Mouse (Mus musculus): ENCODE data around the gene Gm20696. TPM values are rescaled to one million over a fixed set of nuclear protein-coding genes. Genes with fewer than 3 reads are reported as not detected.

Gm20696 gene
- total RNA-seq, 2 experiments from 2014 or later = 6.3 to 11.9 TPM

DNA sequence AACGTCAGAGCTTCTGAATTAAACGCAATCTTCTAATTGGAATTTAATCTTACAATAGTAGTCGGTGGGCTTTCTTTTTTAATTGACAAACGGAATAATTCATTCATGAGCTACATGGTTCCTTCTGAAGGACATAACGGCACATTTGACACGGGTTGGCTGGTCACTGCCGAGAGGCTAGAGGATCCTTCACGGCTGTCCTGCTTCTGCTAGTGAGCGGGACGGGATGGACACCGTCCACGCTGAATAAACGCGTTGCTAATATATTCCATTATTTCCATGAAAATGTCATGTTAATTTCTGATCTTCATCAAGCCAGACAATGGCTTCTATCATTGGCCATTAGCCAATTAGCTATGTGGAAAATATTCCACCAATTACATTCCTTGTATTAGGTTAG, 236.0 kb downstream of the Gm20696 start:
- no peak for DNase-seq (ENCODE audit: low spot score in 2 of 2)
- intact Hi-C loops (cut with DNase I) = no loop called here

DNA sequence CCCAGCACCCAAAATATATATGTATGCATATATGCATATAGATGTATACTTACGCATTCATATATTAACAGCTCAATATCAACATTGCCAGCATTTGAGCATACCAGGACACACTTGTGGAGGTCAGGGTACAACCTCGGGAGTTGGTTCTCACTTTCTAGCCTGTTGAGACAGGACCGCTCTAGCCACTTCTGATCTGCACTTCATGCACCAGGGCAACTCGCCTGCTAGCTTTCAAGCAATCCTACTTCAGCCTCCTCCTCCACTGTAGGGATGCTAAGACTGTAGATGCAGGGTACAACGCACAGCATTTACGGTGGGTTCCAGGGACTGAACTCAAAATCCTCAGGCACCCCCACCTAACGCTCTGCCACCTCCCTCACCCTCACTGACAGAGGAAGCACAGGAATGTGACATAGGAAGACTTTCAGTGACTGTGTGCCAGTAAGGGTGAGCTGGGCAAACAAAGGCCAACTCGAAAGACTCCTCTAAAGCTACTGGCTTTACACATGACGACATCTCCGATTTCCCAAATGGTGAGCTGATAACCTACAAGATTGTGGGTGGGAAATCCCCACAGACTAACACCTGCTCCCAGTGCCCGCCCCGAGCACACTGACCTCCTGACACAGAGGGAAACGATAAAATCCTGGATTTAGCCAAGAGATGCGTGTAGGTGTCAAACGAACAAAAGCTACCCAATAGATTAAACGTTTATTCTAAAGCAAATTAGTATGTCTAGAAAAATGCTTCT, 237.0 kb downstream of the Gm20696 start:
- no peak for DNase-seq (ENCODE audit: low spot score in 2 of 2)
- intact Hi-C loops (cut with DNase I) = no loop called here

DNA sequence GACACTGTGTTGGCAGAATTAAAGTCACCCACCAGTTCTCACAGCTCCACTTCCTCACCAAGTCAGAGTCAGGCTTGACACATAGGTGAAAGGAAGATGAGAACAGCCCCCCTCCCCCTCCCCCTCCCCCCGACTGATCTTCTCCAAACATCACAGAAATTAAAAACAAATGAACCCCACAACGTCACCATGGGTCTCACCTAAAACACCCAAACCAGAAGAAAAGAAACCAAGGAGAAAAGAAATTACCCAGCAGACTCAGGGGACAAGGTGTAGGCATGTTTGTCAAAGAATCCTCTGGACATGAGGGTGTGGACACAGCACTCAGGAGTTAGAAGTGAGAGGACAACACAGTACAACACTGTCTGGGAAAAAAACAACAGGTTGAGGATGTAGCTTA, 237.6 kb downstream of the Gm20696 start:
- DNase-seq (ENCODE audit: low spot score in 2 of 2) = no peak
- intact Hi-C loops (cut with DNase I) = no loop called here

DNA sequence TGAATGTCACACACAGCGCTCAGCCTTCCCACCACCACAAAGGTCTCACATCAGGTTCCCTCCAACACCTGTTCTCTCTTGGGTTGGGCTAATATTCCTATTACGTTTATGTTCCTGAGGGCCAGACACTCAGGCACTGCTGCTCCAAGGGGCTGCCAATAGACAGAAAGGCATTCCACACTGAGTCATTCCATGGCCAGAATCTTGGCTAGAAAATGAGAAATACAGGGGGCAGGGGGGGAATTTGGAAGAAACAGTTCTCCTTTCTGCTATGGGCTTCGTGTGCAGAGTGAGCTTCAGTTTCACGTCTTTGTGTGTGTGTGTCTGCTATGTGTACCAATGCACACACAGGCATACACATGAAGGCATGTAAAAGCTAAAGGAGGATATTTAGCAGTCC, 239.3 kb downstream of the Gm20696 start:
- DNase-seq (ENCODE audit: low spot score in 2 of 2) = no peak
- intact Hi-C loops (cut with DNase I) = no loop called here

DNA sequence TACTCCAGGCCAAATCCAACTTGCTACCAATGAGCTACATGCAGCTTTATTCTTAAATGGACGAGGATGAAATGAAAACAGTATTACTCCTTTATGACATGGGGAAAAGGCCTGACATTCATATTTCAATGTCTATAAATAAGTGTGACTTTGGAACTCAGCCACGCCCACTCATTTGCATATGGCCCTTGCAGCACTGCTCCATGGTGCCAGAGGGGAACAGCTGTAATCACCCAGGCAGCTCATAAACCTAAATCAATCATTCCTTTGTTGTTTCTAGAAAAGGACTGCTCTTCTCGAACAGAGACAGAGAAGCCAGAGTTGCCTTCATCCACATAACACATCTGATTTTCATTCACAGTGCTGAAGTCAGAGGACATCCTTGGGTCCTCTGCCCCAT, 241.6 kb downstream of the Gm20696 start:
- no peak for DNase-seq (ENCODE audit: low spot score in 2 of 2)
- intact Hi-C loops (cut with DNase I) = no loop called here

DNA sequence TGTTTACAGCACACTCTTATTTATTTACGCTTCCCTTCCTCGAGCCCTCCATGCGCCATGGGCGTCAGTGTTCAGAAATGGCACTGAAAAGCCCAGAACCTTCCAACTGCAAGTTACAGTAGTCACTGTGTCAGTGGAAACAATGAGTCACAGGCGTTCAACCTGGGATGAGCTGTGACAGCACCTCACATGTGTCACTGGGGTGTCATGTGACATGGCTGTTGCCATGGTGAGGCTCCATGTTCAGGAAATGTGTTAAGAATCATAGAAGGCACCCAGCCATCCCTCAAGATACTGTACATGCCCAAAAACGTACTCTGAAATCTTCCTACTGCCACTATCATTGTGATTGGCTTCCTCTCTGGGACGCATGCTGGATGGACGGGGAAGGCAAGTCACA, 245.9 kb downstream of the Gm20696 start:
- intact Hi-C loops (cut with DNase I) = no loop called here
- DNase-seq (ENCODE audit: low spot score in 2 of 2) = no peak

DNA sequence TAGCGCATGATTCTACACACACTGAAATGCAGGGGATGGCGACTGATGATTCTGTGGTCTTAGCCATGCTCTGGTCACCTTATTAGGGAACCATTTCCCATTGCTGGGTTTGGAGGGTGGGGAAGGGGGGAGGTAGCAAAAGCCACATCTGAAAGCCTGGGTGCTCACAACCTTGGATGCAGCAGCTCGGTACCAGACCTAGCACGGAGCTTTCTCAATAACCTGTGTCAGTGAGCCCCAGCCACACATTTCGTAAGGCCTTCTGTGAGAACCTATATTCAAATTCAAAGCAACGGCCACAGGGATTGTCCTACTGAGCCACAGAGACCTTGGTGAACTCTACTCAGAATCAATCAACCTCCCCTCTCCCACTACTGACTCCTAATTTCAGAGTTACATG, 254.0 kb downstream of the Gm20696 start:
- intact Hi-C loops (cut with DNase I) = no loop called here

DNA sequence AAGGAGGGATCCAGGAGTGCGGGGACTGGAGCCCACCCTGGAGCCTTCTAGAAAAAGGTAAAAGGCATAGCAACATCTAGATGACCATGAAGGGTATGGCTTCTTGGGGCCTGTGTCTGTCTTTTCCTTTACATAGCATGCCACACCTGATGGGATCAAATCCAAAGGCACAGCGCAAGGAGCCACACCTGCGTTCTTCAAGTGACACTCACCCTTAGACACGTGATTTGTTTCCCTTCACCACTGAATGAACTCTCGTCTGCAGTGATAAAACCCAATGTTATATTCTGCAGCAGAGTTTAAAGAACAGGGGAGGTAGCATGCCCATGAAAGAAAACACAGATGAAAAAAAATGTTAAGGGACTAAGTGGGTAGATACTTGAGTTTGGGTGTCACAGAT, 257.0 kb downstream of the Gm20696 start:
- intact Hi-C loops (cut with DNase I) = no loop called here
- DNase-seq (ENCODE audit: low spot score in 2 of 2) = no peak

More for the DNA sequence above, 254.0 kb downstream of the Gm20696 start:
- DNase-seq (ENCODE audit: low spot score in 2 of 2) = no peak

DNA sequence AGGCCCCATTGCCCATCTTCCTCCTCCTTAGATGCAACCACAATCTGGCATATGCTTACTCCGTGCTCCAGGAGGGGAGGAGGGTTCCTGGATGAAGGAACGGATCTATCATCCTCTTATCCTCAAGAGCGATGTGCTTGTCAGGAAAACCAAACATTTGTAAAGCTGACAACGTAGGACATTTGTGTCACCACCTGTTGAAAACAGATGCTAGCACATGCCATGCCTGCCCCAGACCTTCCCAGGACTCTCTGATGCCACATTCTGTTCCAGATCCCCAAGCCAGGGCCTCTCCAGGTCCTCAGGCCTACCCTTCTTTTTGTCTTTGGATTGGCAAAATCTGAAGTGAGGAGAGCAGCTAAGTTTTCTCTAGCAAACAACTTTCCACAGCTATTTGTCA, 257.7 kb downstream of the Gm20696 start:
- intact Hi-C loops (cut with DNase I) = no loop called here
- no peak for DNase-seq (ENCODE audit: low spot score in 2 of 2)

DNA sequence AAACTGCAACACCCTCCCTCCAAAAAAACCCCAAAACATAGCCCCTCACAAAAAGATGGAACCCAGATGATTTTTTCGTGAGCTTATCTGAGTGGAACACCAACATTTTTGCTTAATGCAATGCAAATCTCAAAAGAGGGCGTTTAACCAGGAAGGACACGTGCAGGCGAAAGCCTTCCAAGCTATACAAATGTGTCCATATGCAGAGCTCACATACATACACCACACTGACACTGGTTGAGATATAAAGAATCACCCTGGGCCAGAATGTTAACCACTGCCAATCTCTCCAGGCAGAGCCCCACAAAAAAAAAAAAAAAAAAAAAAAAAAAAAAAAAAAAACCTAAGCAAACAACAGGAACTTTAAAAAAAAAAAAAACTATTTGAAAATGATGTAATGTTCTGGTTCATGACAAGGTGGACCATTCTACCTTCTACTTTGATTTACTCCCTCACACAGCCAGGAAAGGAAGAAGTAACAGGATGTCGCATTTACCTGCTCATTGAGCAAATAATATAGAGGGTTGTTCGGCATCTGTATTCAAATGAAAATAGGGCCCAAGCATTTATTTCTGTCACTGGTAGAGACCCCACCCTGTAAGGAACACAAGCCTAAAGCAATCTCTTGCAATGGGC, 262.7 kb downstream of the Gm20696 start:
- no peak for DNase-seq (ENCODE audit: low spot score in 2 of 2)
- intact Hi-C loops (cut with DNase I) = no loop called here

DNA sequence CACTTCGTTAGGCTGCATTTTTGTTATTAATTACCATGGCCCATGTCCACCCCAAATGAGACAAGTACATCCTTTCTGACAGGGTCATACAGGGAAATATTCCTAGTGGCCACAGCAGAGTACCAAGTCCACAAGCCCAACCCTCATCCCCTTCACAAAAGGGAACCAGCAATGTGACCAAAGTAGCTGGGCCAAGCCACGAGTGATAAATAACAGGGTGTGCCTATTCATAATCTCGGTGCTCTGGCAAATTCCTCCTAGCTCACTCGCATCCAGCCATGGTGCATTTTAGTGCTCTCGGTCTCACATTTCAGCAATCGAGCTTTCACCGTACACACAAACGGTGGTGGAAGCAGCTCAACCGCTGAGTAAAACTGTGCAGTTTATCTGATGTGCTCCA, 263.7 kb downstream of the Gm20696 start:
- intact Hi-C loops (cut with DNase I) = no loop called here
- no peak for DNase-seq (ENCODE audit: low spot score in 2 of 2)

DNA sequence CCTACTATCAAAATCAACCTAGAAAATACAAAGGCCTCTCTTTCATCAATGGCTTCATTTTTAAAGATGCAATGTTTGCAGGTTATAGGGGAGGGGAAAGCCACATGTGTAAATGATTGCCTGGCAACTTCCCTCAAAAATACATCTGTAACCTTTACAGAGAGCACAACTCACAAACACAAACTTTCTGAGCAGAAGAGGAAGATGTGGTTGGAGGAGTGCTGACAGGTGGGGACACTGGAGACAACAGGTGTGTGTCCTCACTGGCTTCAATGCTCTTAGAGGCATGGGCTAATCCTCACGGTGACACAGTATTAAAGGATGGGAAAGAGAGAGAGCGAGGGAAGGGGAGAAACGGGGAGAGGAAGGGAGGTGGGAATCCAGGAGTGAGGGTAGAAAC, 264.2 kb downstream of the Gm20696 start:
- DNase-seq (ENCODE audit: low spot score in 2 of 2) = no peak
- intact Hi-C loops (cut with DNase I) = no loop called here

DNA sequence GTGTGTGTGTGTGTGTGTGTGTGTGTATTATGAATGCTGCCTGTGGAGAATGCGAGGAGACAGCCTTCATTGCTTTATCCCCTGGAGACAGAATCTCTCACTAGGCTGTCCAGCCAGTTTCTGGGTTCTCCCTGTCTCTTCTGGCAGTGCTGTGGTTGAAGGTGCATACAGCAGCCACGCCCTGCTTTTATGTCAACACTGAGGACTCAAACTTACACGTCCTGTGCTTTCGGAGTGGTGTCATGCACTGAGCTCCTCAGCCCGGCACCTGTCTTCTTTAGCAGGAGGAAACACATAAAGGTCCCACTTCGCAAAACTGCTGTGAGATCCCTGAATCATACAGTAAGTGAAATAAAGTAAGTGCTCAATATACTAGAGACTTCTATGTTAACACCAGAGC, 264.8 kb downstream of the Gm20696 start:
- DNase-seq (ENCODE audit: low spot score in 2 of 2) = no peak
- intact Hi-C loops (cut with DNase I) = no loop called here

DNA sequence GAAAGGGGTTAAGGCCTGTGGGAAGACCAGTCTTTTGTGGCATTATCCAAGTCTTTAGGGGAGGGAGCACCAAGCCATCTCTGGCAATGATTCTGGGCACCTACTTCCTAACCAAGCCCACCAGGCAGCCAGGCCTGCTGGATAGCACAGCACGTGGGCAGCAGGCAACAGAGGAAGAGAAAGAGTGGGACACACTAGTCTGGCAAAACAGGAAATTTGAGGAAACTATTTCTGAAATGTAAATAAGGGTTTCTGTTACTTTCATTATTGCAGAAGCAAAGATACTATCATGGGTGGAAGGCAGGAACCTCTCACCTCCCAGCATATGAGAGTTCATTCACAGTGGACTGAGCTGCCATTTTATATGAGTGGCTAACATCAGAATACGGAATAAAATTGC, 265.4 kb downstream of the Gm20696 start:
- no peak for DNase-seq (ENCODE audit: low spot score in 2 of 2)
- intact Hi-C loops (cut with DNase I) = no loop called here

DNA sequence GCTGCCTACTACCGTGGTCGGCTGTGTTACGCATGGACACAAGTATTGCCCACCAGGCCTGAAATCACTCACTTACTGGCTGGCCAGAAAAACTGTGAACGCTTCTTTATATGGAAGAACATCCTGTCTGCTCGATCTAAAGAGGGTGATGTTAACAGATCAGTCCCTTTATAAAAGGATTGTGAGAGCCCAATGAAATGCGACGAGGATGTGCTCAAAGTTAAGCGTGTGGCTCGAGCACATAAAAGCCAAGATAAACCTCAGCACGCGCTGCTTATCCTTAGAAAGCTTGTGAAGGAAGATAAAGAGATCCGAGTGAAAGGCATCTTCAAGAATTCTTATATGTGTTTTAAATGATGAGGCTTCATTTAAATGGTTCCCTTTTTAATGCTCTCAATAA, 270.9 kb downstream of the Gm20696 start:
- no peak for DNase-seq (ENCODE audit: low spot score in 2 of 2)
- intact Hi-C loops (cut with DNase I) = no loop called here

DNA sequence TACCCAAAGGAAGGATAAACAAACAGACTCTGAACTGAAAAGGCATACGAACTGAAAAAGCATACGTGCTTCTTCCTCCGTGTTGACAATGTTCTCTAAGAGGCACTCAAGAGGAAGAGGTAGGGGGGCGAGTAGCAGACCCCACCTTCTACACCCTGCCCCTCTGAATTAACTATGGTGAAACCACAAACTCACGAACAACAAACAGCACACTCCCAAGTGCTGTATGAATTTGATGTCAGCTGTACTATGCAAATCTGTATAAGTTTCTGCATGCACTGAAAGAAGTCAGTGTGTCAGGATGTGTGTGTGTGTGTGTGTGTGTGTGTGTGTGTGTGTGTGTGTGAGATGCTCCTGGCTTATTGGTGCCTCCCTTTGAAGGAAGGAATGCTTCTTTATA, 271.8 kb downstream of the Gm20696 start:
- DNase-seq (ENCODE audit: low spot score in 2 of 2) = no peak
- intact Hi-C loops (cut with DNase I) = no loop called here

DNA sequence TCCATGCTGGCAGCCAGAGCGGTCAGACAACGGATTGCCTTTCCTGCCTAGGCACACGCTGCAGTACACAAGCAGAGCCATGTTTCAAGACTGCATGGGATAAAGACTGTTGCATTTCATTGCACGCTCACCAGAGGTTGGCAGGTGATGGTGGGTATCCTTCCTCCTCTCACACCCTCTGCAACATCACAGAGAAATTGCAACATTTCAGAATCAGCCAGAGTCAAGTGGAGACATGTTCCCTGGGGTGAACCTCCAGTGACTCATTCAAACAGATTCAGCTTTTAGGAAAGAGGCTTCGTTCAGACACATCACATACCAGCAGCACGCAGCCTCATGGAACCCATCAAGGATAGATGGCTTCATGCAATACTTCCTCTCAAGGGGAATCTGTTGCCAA, 274.1 kb downstream of the Gm20696 start:
- intact Hi-C loops (cut with DNase I) = no loop called here
- no peak for DNase-seq (ENCODE audit: low spot score in 2 of 2)

DNA sequence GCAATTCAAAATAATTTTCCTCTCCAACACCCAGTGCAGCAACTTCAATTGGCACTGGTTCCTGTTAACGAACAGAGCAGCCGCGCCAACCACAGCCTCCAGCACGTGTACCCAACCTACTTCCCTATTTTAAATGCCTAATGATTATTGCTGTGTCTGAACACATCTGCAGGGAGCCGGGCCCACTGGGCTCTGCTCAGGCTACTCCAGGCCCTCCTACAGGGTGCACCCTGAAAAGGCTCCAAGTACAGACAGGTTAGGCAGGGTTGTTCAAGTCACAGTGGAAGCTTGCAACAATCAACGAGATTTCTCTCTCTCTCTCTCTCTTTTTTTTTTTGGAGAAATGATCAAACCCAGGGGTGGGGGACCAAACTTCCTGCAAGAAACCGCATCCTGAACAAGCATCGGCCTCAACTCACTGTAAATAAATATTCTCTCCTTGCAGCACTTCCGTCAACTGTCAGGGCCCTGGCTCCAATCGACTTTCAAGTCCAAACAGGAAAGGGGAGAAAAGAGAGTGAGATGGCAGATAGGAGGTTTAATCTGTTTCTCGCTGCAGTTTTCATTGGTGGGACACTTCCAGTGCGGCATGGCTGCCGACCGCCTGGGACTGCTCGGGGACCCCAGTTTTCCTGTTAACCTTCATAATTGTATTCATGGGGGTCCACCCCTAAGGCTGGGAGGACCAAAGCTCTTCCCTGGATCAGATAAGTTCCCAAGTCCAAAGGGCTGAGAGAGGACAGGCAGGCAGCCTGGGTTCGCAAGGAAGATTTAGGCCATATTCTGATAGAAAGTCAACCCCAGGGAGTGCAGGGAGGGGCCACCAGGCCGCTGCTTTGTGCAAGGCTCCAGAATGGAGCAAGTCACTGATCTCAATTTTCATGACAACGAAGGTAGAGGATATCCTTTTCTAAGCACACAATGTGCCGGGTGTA, 277.6 kb downstream of the Gm20696 start:
- intact Hi-C loops (cut with DNase I) = no loop called here
- no peak for DNase-seq (ENCODE audit: low spot score in 2 of 2)

DNA sequence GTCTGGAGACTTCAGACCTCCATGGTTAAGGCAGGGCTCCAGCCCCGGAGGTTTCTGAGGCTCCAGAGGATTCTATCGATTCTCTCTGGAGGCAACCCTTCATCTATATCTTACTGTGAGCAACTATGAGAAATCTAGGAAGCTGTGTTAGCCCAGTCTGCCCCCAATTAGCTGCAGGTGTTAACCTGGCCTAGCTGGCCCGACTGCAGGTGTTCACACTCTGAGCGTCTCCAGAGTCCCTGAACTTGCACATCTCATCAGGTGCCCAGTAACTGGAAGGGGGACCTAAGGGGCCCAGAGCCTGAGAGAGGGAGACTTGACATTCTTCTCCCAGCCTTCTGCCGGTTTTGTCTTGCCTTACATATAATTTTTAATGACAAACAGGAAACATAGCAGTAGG, 278.6 kb downstream of the Gm20696 start:
- no peak for DNase-seq (ENCODE audit: low spot score in 2 of 2)
- intact Hi-C loops (cut with DNase I) = no loop called here

DNA sequence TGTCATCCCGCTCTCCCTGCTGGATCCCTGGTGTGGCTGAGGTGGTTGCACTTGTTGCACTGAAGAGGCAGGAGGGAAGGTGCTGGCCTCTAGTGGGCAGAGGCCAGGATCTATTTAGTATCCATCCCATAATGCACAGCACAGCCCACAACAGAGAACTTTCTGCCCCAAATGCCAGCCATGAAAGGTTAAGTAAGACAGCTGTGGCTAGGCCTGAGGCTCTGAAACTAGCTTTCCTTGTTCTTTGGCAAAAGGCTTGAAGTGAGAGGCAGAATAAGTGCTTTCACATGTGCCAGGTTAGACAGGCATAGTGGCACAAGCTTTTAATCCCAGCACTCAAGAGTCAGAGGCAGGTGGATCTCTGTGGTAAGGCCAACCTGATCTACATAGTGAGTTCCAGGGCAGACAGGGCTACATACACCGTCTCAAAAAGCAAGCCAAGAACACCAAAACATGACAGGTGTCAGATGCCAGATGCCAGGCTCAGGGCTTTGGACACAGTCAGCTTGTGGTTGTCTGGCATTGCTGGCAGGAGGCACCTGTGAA, 281.5 kb downstream of the Gm20696 start:
- intact Hi-C loops (cut with DNase I) = no loop called here
- DNase-seq (ENCODE audit: low spot score in 2 of 2) = no peak

All from left cerebral cortex, postnatal 36 days (tissue).